Mouse (Mus musculus): ENCODE results near the gene Mlh3.
A peak's percentile ranks its signal among the peaks of the same experiment; 100 is the strongest.
"Not testable (repeated sequence)": the region's sequence is repeated elsewhere in the genome, so short reads cannot be mapped to it uniquely, and the experiment has no call there.

Mlh3 gene

DNA sequence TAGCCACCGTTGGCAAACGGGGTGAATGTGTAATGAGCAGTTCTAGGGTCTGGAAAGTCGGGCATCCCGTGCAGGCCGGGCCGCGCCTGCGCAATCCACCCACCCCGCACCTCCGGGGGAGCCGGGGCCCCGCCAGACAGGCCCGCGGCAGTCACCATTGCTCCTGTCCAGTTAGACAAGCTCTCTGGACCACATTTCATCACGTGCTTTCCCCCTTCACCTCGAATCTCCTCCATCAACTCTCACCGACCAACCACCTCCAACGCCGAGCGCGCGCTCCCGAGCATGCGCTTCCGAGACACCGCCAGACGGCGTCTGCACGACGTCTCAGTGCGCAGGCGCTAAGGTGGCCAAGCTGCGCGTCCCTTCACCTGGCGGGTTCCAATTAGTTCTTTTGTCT lies at the start of gene Mlh3:
Gene Mlh3, minus strand, starts transcription at position 281 of the 400 bp plus-strand sequence.
- DNase-seq = peak; percentile 92

DNA sequence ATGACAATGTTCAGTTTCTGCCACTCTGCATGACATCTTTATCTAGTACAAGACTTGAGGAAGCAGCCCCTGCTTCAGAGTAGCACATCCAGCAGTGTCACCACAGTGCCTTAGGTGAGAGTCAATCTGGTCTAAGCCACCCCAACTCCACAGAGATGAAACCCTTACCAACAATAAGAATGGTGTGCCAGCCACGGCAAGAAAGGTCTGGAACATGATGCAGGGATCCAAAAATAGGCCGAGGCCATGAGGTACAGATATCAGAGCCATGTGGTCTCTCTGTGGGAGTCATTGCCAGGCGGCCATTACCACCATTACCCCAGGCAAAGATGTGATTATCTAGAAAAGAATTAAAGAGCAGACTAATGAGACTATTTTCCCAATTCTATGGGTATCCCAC lies 38.3 kb upstream of the Mlh3 start:
- peak; percentile 41 for DNase-seq

DNA sequence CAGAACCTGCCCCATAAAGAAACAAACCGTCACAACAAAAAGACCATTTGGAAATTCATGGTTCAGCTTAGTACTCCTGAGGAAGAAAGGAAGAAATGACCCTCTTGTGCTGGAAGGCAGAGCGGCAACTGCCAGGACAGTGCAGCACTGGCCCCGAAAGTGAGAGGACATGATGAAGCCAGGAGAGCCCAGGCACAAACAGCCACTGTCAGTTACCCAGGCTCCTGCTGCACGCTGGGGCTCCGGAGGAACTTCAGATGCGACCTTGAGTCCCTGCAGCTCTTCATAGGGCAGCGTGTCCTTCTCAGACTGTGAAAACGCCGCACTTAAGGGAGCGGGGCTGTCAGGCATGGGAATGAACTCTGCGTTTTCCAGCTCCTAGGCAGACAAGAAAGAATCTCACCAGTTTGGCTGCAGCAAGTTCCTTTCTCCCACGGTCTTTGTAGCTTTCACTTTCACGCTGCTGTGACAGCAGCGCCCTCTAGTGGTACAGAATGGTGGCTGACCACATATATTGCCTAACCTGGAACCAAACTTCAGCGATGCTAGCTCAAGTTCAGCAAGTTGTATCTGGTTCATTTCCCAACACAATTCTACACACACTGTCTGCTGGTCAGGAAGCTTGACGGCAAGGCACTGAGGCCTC lies 35.0 kb upstream of the Mlh3 start:
- DNase-seq = peak; percentile 81

DNA sequence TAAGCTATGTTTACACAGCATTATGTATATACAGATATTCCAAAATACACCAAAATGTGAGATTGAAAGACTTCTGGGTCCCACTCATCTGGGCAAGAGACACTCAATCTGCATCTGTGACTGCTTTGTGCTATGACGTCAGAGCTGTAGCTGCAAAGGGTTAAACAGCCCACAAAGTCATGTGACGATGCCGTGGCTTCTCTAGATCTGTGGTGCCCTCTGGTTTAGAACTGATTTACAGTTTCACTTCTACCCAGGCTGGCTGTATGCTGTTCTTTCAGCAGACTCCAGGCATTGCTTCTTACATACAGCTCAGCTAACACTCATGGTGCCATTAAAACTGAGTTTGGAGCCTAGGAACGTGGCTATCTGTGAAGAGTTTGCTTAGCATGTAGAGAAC lies 34.3 kb upstream of the Mlh3 start:
- no peak for DNase-seq

DNA sequence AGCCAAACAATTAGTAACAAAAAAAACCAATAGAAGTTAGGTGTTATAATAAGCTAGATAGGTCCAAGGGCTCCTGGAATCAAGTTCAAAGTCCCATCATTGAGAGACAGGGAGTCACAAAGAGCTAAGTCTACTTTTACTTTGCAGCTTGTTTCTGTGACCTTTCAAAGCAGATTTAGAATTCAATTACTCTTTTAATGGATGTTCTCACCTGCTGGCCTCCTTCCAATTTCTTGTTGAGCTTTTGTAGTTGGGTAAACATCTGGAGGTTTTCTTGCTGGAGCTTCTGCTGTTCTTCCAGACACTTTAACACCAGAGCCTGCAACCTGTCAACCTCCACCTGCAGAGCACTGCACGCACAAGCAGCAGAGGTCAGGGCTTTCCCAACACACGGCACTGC lies 32.9 kb upstream of the Mlh3 start:
- no peak for DNase-seq

DNA sequence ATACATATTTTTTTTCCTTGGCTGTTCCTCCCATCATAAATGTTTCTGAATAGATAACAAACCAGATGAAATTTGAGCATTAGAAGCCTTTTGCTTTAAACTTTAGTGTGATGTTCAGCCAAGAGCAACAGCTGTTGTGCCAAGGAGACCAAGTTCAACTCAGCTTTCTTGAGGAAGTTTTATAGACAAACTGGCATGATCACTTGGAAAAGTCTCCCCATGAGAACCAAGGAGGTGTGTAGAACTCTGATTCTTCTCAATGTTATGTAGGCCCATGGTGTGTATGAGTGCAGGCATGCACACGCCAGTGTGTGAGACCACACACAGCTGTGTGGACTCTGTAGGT lies 28.4 kb upstream of the Mlh3 start:
- no peak for DNase-seq

DNA sequence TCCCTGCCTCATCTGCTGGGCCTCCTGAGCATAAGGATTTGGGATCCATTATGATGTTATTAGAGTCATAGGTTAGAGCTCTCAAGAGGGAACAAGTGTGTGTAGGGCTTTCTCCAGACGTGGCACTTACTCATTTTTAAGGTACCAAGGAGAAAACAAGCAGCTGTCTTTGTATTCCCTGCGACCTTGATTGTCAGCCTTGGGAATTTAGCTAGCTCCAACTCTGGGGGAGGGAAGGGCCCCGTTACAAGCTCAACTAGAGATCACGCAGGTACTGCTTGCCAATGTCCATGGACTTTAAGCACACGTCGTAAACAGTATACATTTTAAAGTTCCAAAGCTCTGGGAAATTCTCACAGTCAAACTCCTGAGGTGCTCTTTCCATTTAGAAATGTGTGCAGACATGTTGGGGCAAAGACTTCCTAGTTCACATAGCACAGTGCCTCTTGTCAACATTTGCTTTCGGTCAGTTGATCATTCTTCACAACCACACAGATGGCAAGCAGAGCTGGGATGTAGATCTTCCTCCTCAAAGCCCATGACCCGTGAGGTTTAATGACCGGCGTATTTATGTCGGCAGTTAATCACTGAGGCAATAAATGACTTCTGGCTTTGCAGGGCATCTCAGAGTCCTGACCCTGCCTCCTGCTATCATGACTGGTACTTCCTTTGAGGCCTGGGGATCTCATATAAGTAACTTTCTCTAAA lies 27.9 kb upstream of the Mlh3 start:
- no peak for DNase-seq

DNA sequence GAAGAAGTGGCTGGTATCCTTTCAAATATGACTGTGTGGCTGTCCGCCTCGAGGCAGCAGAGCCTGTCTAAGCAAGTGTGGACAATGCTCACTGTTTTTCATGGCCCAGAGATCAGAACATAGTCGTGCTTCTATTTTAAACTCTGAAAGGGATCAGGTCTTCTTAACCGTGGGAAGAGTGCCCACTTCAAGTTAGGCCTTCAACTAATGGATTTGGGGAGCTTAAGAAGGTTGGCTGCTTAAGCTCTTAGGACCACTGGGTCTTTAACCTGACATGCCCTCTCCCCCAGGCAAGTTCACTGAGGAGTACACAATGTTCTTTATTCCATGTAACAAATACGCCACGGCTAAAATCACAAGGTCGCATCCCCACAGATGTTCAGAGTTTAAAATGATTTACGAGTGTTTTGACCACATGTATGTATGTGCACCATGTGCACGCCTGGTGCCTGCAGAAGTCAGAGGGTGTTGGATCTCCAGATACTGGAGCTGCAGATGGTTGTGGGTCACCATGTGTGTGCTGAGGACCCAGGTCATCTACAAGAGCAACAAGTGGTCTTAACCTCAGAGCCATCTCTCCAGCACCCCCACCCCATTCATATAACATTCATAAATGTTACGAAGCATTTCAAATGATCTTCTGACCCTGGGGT lies 27.1 kb upstream of the Mlh3 start:
- DNase-seq = no peak

DNA sequence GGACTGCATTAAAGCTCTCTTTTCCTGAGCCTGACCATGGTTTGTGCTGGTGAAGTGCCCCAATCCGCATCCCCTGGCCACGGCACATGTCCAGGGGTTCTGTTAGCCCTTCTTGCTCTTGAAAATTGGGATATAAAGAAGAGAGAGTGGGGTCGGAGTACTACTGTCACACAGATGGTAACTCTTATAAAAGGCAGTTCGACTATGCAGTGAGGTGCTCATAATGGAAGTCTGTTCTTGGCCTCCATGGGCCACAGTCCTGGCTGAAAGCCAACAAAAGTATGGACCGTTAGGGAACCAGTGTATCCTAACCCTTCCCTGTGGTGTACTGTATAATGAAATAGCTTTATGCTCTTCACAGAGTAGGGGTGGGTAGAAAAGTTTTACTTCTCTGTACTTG lies 26.5 kb upstream of the Mlh3 start:
- DNase-seq = no peak

DNA sequence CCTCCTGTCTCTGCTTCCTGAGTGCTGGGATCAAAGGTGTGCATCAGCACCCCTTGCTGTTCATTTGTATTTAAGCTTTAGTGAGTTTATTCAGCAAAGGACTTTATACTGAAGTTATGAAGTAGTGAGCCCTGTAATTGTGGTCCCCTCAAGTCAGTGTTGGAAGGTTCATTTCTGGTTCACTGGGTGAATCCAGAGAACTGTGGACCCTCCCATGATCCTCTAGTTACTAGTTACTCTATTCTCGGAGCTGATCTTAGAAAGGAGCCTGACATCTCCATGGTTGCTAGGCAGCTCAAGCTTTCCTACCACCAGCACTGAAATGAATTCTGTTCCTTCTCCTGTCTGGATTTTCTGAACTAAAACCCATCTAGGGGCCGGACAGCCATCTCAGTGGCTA lies 25.1 kb upstream of the Mlh3 start:
- DNase-seq = no peak

DNA sequence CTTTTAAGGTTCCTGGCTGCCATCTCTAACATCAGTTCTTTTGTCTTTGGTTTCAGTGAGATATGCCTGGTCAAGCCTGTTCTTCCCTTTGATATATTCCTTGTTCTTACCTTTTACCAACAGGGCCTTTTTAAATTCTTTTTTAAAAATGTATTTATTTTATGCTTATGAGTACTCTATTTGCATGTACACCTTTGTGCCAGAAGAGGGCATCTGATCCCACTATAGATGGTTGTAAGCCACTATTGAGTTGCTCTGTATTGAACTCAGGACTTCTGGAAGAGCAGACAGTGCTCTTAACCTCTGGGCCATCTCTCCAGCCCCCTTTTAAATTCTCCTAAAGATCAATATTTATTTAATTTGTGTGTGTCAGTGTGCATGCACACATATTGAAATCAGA lies 22.5 kb upstream of the Mlh3 start:
- no peak for DNase-seq

DNA sequence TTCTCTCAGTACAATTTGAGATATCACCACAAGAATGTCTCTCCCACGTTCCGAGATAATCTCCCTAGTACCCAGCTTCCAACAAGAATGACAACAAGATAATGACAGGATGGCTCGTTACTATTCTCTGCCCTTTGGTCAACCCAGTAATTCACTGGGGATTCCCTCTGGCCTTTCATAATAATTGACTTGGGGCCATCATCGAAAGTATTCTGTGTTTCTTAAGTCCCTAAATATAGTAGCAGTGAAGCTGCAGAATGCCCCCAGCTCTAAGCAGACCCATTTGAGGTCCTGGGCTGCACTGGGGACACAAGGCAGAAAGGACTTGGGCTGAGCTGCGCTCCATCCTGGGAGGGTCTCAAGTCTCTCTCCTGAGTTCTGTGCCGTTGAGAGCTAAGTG lies 21.9 kb upstream of the Mlh3 start:
- DNase-seq = no peak

DNA sequence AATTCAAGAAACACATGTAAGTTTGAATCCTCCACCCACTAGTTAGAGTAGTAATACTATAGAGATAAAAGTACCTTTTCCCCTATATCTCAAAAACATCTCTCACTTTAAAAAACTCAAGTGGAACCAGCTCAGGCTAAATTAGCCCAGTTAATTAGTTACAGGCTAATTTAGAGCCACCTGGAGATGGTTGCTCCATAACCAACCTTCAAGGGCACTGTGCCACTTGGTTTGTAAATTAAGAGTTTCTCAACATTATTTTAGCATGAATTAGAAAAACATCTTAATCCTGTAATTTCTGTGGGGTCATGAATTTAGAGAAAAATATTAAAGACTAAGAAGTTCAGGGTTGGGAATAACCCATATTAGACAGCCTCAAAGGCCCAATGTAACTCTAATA lies 21.1 kb upstream of the Mlh3 start:
- DNase-seq = no peak

DNA sequence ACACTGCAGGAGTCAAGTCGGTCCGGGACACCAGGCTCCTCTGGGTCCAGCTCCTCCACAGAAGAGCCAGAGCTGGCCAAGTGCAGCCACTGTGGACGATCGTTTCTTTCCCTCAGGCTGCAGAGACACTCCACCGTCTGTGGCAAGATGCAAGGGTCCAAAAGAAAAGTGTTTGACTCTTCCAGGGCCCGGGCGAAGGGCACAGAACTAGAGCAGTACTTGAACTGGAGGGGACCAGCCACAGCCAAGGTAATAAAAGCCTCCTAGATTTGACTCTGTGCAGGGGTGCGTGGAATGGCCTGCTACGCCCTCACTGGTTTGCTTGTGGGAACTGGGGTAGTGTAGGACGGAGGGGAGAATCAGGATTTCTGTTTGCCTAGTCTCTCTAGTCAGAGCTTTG lies 20.2 kb upstream of the Mlh3 start:
- no peak for DNase-seq

DNA sequence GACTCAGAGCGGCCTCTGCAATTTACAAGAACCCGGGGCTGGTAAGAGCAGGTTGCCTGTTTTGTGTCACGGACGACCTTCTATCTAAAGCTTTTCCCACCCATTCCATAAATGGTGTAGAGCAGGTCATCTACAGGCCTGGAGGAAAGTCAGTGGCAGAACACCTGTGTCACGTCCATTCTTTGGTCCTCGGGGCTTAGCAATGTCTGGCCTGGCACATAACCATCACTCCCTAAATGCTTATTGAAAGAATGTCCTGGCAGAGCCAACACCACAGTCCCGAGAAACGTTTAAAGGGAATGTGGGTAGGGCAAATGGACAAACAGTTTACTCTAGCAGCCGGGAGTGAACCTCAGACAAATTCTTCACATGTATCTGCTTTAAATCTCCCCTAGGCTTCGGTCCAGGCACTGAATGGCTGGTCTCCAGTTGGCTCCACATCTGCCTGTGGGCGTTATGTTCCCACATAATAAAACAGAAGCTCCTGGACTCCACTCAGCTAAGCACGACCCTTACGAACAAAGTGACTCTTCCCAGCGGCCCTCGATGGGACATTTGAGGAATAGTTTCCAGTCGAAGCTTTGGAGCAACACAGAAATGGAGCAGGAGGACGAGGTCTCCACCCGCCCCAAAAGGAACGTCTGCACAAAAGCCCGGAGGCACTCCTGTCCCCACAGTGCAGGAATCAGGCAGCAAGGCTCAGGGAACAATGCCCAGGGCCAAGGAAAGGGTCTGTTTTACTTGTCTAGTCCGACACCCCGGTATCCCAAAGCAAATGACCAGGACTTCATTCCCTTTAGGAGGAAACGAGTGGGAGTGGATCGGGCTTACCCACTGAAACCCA lies 19.0 kb upstream of the Mlh3 start:
- DNase-seq = no peak

DNA sequence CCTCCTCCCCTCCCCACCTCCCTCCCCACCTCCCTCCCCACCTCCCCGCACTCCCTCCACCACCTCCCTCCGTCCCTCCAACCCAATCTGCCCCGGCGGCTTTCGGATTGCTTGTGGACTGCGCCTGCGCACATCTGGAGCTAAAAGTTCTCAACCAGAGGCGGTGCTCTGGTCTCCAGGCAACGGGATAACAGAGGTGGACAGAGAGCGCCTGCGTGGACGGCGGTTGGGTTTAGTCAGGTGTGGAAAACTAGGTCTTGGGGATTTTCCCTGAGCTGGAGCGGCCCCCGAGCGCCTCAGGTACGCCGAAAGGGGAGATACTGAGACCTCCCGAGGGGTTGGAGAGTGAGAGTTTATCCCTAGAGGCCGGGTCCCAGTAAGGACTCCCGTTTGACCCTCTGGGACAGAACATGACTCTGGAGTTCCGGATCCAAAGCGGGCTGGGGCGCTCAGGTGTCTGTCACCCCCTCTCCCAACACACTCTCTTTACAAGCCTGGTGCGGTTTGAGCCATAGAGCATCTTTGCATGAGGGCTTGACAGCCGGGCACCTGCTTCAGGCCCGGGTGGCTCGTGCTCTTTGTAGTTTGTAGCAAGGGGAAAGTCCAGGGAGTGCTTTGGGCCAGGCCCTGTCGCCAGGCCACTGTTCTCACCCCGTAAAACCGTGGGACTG lies 18.2 kb upstream of the Mlh3 start, which contains the start of gene Zc2hc1c:
Gene Zc2hc1c, plus strand, starts transcription at position 106 of the 671 bp plus-strand sequence.
- no peak for DNase-seq

DNA sequence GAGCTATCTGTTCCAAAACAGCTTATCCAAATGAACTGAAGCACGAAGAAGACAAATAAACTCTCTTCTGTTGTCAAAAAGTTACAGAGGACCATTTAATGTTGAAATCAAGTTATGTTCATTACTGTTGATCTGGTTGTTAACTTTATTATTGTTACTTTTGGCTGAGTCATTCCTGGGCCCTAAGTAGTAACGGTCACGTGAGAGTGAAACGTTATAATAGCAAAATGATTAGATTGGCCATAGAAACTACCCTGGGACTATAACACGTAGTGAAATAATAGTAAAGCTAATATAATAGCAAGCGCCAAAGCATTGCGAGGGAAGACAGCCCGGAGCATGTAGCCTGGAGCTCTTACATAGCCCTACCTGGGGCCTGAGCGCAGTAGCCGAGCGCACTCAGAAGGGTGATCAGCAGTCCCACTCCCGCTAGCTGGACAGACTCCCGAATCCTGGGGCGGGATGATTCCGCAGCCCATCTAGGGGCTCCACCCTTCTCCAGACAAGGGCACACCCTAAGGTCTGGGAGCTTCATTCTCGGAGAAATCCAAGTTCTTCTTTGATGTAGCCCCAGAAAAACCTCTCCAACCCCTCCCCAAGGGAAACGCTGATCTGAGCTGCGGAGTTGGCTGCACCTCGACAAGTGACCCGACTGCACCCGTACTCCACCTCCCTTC lies 17.5 kb upstream of the Mlh3 start, which contains the start of gene Acyp1:
Gene Acyp1, minus strand, starts transcription at position 630 of the 677 bp plus-strand sequence.
- no peak for DNase-seq

DNA sequence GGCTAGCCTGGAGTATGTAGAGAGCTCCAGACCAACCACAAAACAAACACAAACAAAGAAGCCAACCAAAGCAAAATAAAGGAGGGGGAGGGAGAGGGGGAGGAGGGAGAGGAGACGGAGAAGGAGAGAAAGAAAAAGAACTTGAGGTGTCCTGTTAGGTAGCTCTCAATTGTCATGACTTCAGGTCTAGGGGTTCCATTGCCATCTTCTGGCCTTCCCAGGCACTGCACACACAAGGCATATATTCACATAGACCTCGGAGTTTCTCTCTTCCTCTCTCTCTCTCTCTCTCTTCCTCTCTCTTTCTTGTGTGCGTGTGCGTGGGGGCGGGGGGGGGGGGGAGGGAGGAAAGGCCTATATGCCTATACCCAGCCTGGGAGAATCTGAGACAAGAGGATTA lies 16.5 kb upstream of the Mlh3 start:
- no peak for DNase-seq

DNA sequence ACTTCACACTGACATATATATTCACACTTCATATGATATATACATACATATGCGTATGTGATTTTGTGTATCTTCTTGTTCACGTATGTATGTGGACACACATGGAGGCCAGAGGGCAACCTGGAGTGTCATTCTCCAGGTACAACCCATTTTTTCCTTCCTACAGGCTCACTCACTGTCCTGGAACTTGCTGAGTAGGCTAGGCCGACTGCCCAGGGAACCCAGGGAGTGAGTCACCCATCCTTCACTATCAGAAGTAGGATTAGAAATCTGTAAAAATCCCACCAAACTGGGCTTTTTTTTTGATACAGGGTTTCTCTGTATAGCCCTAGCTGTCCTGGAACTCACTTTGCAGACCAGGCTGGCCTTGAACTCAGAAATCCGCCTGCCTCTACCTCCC lies 14.6 kb upstream of the Mlh3 start:
- no peak for DNase-seq

DNA sequence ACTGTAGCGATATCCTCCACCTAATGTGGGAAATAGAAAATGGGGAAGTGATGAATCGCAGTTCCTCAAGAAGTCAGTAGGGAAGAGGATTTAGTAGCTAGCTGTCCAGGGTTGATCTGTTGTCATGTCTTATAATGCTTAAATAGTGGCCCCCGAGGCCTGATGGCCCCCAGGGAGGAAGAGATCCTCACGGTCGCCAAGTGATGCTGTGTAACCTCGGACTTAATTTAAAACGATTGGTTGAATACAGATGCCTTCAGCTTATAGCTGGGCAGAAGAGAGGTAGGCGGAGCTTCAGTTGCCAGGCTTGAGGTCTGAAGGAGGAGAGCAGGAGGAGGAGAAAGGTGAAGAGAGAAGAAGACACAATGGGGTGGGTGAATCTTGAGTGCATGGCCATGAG lies 13.9 kb upstream of the Mlh3 start:
- DNase-seq = no peak

DNA sequence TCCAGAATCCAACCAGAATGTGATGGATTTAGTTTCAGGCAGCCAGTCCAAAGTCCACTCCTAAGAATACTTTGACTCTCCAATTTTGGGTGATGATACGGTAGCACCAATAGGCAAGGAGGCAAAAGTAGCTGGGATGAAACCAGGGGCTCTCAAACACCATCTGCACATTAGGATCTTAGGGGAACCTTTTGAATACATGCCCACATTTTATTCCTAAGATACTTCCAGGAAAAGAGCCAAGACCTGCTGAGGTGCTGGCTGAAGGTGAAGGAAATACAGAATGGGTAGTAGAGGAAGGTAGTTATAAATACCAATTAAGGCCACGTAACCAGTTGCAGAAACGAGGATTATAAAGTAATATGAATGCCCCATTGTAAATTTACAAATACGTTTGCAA lies 11.4 kb upstream of the Mlh3 start:
- not testable (repeated sequence) for DNase-seq
